Mouse (Mus musculus) erythroblast, embryonic 14.5 days (primary cell): ENCODE results near the gene Scd4. TPM values are rescaled to one million over a fixed set of nuclear protein-coding genes. Genes with fewer than 3 reads are reported as not detected.

ENCODE experiments used
- H3K27me3 ChIP-seq: 2 replicates; pipeline ENCODE4 v1.6.1; 2012; ENCODE audit warnings: inconsistent platforms; ENCODE audit not compliant: control insufficient read depth
- H3K36me3 ChIP-seq: 2 replicates; pipeline ENCODE4 v1.6.1; 2012; ENCODE audit warnings: mild to moderate bottlenecking, inconsistent platforms; ENCODE audit not compliant: control insufficient read depth
- H3K4me1 ChIP-seq: 2 replicates; pipeline ENCODE4 v1.6.1; 2012; ENCODE audit warnings: inconsistent platforms; ENCODE audit not compliant: control insufficient read depth
- H3K4me3 ChIP-seq: replicated peaks from 2 replicates; pipeline ENCODE3; 2012; ENCODE audit warnings: moderate library complexity, mild to moderate bottlenecking, inconsistent platforms
- H3K9me3 ChIP-seq: 2 replicates; pipeline ENCODE4 v1.6.1; 2012; ENCODE audit warnings: low read length, inconsistent platforms, mixed read lengths; ENCODE audit not compliant: control insufficient read depth
- GATA1 ChIP-seq: IDR thresholded peaks from 2 replicates; pipeline ENCODE4 v1.6.1; 2012; ENCODE audit warnings: low read length, inconsistent platforms, mixed read lengths
- TAL1 ChIP-seq: IDR thresholded peaks from 3 replicates; pipeline ENCODE4 v1.6.1; 2012; ENCODE audit warnings: low read length, inconsistent platforms, mixed read lengths
- polyA plus RNA-seq: library from polyadenylated mRNA; stranded (reverse); fragments of >175 nt; gene quantifications from 2 replicates; pipeline ENCODE4 v1.2.3, GENCODE M21; 2012

Scd4 gene
- polyA plus RNA-seq, 1 experiment = not detected

DNA sequence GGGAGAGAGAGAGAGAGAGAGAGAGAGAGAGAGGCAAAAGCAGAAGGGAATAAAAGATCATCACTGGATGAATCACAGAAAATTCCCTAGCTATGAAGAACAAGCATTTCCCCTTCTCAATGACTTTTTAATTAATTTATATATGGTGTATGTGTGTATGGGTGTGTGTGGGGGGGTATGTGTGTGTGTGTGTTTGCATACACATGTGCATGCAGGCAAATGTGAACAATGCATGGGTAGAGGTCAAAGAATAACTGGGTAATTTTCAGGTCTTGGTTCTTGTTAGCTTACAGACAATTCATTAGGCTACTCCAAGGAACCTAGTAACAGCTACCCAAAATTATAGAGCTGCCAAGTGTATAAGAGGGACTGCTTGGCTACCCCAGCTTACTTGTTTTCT, 46.2 kb downstream of the Scd4 start:
- Histone ChIP-seq H3K27me3 (no peaks in the 10 kb centered on the region), H3K4me1 (peaks cover 20% of the 10 kb centered on the region), H3K9me3 (no peaks in the 10 kb centered on the region), H3K36me3 (no peaks in the 10 kb centered on the region), H3K4me3 (no peak overlapping the region)
- TF ChIP-seq TAL1 (no peak), GATA1 (no peak)

- Histone ChIP-seq H3K36me3 (no peaks in the 10 kb centered on the region), H3K27me3 (no peaks in the 10 kb centered on the region), H3K9me3 (no peaks in the 10 kb centered on the region), H3K4me1 (peaks cover 26% of the 10 kb centered on the region), H3K4me3 (no peak overlapping the region)
- TF ChIP-seq TAL1 (no peak), GATA1 (no peak)
Measured at GRCm38 (mm10) chr19:44380065-44380464, 47.2 kb downstream of the Scd4 start.

DNA sequence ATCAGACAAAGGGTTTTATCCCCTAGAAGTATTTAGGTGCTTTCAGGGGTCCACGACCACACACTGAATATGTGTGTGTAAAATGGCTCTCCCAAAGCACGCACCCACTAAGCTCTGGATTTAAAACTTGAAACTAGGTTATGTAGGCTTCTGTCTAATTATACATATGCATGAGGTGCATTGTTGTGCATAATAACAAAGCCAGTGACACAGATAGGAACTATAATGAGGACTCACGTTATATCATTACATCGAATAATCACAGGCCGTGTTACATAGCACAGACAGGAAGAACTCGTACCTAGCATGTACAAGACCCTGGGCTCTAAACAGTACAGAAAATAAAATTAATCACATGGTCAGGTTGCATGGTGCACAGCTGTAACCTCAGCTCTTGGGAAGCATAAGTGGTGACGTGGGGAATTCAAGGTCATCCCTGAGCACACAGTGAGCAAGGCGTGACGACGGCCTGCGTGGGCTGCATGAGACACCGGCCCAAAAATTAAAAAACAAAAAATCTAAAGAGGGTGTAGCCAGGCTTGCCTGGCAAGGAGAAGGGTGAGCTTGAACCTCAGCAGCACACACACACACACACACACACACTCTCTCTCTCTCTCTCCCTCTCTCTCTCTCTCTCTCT, 49.9 kb downstream of the Scd4 start:
- no peak overlapping the region for H3K4me3 ChIP-seq
- peaks cover 44% of the 10 kb centered on the region for H3K4me1 ChIP-seq
- H3K27me3 ChIP-seq = no peaks in the 10 kb centered on the region
- H3K36me3 ChIP-seq = no peaks in the 10 kb centered on the region
- TF ChIP-seq TAL1 (no peak), GATA1 (no peak)
- H3K9me3 ChIP-seq = no peaks in the 10 kb centered on the region

DNA sequence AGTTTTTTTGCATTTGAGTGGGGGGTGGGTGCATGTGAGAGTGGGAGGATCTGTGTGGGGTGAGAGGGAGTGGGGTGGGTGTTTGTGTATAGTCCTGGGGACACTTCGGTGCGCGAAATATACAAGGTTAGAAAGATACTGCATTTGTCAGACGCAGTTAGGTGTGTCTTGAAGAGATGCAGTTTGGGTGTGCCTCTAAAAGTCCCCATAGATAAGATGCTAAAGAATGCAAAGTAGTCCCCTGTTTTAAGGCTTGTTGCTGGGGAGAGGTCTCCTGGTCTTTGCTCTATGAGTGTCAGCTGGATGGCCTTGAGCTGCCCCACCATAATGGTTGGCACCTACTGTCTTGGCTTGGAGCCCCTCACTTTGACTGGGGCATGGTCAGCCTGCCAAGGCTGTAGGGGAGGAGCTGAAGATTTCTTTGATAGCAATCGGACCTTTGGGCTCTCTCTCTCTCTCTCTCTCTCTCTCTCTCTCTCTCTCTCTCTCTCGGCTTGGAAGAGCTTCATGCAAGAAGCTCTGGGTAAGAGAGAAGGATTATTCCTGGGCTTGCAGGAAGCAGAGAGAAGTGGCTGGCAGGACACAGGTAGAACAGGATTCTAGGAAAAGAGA, 53.1 kb downstream of the Scd4 start:
- Histone ChIP-seq H3K36me3 (no peaks in the 10 kb centered on the region; the same call in 1 of the 2 replicates), H3K9me3 (no peaks in the 10 kb centered on the region), H3K4me1 (peaks cover 70% of the 10 kb centered on the region), H3K27me3 (no peaks in the 10 kb centered on the region), H3K4me3 (peak overlapping the region; percentile 37)
- TF ChIP-seq TAL1 = no peak
- TF ChIP-seq GATA1 = peak; percentile 48; the same call in 1 of the 2 replicates

GRCm38 (mm10) chr19:44387089-44387671, 54.3 kb downstream of the Scd4 start:
- Histone ChIP-seq H3K9me3 (no peaks in the 10 kb centered on the region), H3K27me3 (no peaks in the 10 kb centered on the region), H3K4me1 (peaks cover 80% of the 10 kb centered on the region), H3K4me3 (peak overlapping the region; percentile 75), H3K36me3 (no peaks in the 10 kb centered on the region; the same call in 1 of the 2 replicates)
- no peak for TF ChIP-seq TAL1
- TF ChIP-seq GATA1 = no peak

DNA sequence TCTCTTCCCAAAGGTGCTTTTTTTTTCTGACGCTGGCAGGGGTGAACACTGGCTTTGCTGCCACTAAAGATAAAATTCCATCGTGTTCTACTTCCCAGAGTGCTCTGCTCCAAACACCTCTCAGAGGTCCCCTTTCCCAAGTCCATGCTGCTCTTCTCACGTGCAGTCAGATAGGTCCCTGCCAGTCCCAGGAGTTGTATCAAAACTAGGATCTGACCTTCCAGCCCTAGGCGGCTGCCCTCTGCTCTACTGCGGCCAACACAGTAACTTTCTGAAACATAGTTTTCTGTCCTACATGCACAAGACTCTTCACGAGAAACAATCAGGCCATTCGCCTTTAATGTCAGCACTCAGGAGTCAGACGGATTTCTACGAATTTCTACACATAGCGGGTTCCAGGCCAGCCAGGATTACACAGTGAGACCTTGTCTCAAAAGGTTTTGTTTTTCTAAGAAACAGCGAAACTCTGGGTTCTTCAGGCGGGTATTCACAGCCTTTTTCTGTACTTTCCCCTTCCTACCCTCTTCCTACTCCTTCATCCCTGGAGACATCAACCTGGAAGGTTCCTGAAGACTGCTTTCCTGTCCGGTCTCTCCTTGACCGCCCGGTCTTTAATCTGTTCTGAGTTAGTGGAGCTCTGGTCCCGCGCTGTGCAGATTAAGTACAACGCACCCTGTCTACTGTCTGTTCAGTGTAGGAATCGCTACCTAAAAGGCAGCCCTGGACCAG, 55.0 kb downstream of the Scd4 start:
- TF ChIP-seq TAL1 = no peak
- no peak for TF ChIP-seq GATA1
- Histone ChIP-seq H3K4me1 (peaks cover 88% of the 10 kb centered on the region), H3K9me3 (no peaks in the 10 kb centered on the region), H3K36me3 (peaks cover 4% of the 10 kb centered on the region), H3K4me3 (peak overlapping the region; percentile 75), H3K27me3 (no peaks in the 10 kb centered on the region)

DNA sequence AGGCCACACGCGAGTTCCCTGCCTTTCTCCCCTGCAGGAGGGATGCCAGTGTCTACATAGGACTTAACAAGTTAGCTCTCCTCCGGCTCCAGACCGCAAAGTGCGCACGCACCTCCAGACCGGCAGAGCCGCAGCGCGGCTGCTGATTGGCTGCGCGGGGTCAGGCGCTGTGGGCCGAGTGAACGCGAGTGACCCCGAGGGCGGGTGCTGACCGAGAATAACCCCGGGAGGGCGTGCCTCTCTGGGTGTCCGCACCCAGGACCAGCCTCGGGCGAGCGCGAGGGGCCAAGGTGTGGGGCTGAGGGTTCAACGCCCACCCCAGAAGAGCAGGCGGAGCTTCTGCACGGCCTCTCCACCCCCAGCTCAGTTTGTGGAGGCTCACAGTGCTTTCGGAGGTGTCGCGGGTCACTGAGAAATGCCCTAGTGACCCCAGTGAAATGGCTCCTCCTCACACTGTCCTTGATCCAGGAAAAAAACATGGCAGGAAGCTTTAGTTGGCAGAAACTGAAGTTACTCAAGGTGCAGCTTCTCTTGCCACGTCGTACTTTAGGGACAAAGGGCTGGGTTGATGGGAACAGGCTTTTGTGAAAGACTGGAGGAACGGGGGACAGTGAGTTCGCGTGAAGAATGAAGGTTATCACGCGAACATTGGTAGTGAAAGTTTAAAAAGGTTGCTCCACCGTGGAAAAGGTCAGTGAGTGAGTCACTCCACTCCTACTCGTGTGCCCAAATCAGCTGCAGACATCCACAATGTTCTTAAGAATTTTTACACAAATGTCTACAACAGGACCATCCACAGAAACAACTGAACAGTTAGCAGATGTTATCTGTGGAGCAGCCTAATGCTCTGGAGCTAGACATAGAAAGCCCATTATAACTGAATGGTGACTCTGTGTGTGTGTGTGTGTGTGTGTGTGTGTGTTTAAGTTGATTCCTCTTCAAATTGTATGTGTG, 55.9 kb downstream of the Scd4 start:
- TF ChIP-seq GATA1 (peak; percentile 36; the same call in 1 of the 2 replicates), TAL1 (no peak)
- peaks cover 96% of the 10 kb centered on the region for H3K4me1 ChIP-seq
- H3K36me3 ChIP-seq = peaks cover 4% of the 10 kb centered on the region

GRCm38 (mm10) chr19:44389507-44389906, 56.6 kb downstream of the Scd4 start:
- Histone ChIP-seq H3K36me3 (peaks cover 7% of the 10 kb centered on the region), H3K9me3 (no peaks in the 10 kb centered on the region), H3K4me3 (peak overlapping the region; percentile 75), H3K4me1 (peaks cover 97% of the 10 kb centered on the region), H3K27me3 (no peaks in the 10 kb centered on the region)
- no peak for TF ChIP-seq GATA1
- no peak for TF ChIP-seq TAL1

More for the DNA sequence above, 55.9 kb downstream of the Scd4 start:
- H3K4me3 ChIP-seq = peak overlapping the region; percentile 75
- H3K9me3 ChIP-seq = no peaks in the 10 kb centered on the region
- no peaks in the 10 kb centered on the region for H3K27me3 ChIP-seq
